Mouse (Mus musculus) bone marrow macrophage, adult 2 months (primary cell): ENCODE data around the gene Ubp1.

Source experiments
- CTCF ChIP-seq: IDR thresholded peaks from 2 replicates; pipeline ENCODE4 v1.5.1; 2012; ENCODE audit warnings: low read depth, mild to moderate bottlenecking, low read length, moderate library complexity
- POLR2A ChIP-seq: IDR thresholded peaks from 2 replicates; pipeline ENCODE4 v1.6.1; 2012; ENCODE audit warnings: mild to moderate bottlenecking, low read depth, low read length, borderline replicate concordance

DNA sequence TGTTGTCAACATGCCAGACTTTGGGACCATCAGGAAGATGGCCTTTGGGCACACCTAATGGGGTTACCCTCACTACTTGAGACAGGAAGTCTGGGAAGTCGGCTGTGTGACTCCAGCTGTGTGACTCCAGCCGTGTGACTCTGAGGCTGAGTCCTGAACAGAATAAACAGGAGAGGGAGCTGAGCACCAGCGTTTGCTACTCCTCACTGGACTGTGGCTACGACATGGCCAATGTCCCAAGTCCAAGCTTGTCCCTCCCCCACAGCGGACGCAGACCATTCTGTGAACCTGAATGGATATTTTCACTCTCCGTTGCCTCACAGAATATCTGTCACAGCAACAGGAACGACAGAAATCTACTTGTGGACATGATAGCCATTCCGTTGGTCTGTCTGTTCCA lies 76.1 kb downstream of the Ubp1 start:
- TF ChIP-seq POLR2A (no peak), CTCF (no peak)
